Mouse (Mus musculus) right cerebral cortex, adult 18-20 months (tissue): ENCODE results near the gene Stac.

Experiments used
- DNase-seq: peaks from one replicate; pipeline ENCODE4 v3.0.0; 2022; ENCODE audit warnings: mixed read lengths

Gene Stac

GRCm38 (mm10) chr9:111587527-111587926 lies 102.6 kb downstream of the Stac start:
- no peak for DNase-seq

GRCm38 (mm10) chr9:111578784-111579183 lies 111.4 kb downstream of the Stac start:
- no peak for DNase-seq

- no peak for DNase-seq
Observed at GRCm38 (mm10) chr9:111577453-111577852, 112.7 kb downstream of the Stac start.

GRCm38 (mm10) chr9:111575889-111576288 lies 114.3 kb downstream of the Stac start:
- DNase-seq: no peak

GRCm38 (mm10) chr9:111573836-111574235 lies 116.3 kb downstream of the Stac start:
- DNase-seq: no peak

GRCm38 (mm10) chr9:111571619-111572018 lies 118.5 kb downstream of the Stac start:
- DNase-seq: no peak

GRCm38 (mm10) chr9:111564176-111564575 lies 126.0 kb downstream of the Stac start:
- DNase-seq: no peak

- DNase-seq: no peak
Observed at GRCm38 (mm10) chr9:111563226-111563625, 126.9 kb downstream of the Stac start.

- DNase-seq: no peak
Observed at GRCm38 (mm10) chr9:111562217-111562988, 127.7 kb downstream of the Stac start.

- no peak for DNase-seq
Observed at GRCm38 (mm10) chr9:111556699-111557098, 133.4 kb downstream of the Stac start.

- DNase-seq: no peak
Observed at GRCm38 (mm10) chr9:111552865-111553264, 137.3 kb downstream of the Stac start.

GRCm38 (mm10) chr9:111551461-111552190 lies 138.5 kb downstream of the Stac start:
- DNase-seq: no peak

GRCm38 (mm10) chr9:111550963-111551321 lies 139.2 kb downstream of the Stac start:
- no peak for DNase-seq

- DNase-seq: no peak
Observed at GRCm38 (mm10) chr9:111550281-111550962, 139.7 kb downstream of the Stac start.

- no peak for DNase-seq
Observed at GRCm38 (mm10) chr9:111542663-111543062, 147.5 kb downstream of the Stac start.

- no peak for DNase-seq
Observed at GRCm38 (mm10) chr9:111535445-111536064, 154.6 kb downstream of the Stac start.

- no peak for DNase-seq
Observed at GRCm38 (mm10) chr9:111534744-111535423, 155.3 kb downstream of the Stac start.

GRCm38 (mm10) chr9:111523871-111524270 lies 166.3 kb downstream of the Stac start:
- DNase-seq: no peak

- no peak for DNase-seq
Observed at GRCm38 (mm10) chr9:111523111-111523510, 167.0 kb downstream of the Stac start.

- no peak for DNase-seq
Observed at GRCm38 (mm10) chr9:111522226-111522625, 167.9 kb downstream of the Stac start.

GRCm38 (mm10) chr9:111515536-111515935 lies 174.6 kb downstream of the Stac start:
- DNase-seq: no peak
